Mouse (Mus musculus): ENCODE results near the gene Stx12. TPM values are rescaled to one million over a fixed set of nuclear protein-coding genes. Genes with fewer than 3 reads are reported as not detected.
"Not testable (repeated sequence)": the region's sequence is repeated elsewhere in the genome, so short reads cannot be mapped to it uniquely, and the experiment has no call there.

Stx12 gene
- polyA plus RNA-seq (2016; fragmentation: Nextera tagmentation; extraction: Ambion mirVana), result 61.1 and 62.8 TPM in 2 replicates

- Histone ChIP-seq H3K9ac (replicated peaks) (peak within 1 kb of the TSS; percentile 93), H3K9me3 (no peaks in the 10 kb centered on the region), H3K27ac (peak within 1 kb of the TSS; percentile 84), H3K36me3 (peaks cover 17% of the 10 kb centered on the region), H3K4me3 (replicated peaks) (peak within 1 kb of the TSS; percentile 96), H3K27me3 (no peaks in the 10 kb centered on the region), H3K4me1 (replicated peaks) (peaks cover 16% of the 10 kb centered on the region), H3K4me2 (peak within 1 kb of the TSS; percentile 91)
- peak; percentile 89 for ATAC-seq (ENCODE audit: insufficient number of reproducible peaks, insufficient read depth, low FRiP score, low TSS enrichment, low read depth)
- under 1% methylated on average over 72 of the region's 72 CpGs for WGBS
Observed at GRCm38 (mm10) chr4:132884064-132884843, at the start of gene Stx12. Gene Stx12, minus strand, starts transcription at chr4:132884509.

GRCm38 (mm10) chr4:132932752-132933404 lies 48.6 kb upstream of the Stx12 start:
- Histone ChIP-seq H3K9ac (replicated peaks) (no peak overlapping the region), H3K36me3 (no peaks in the 10 kb centered on the region), H3K27ac (no peak overlapping the region), H3K4me1 (replicated peaks) (peaks cover 8% of the 10 kb centered on the region), H3K9me3 (no peaks in the 10 kb centered on the region), H3K4me2 (no peak overlapping the region), H3K27me3 (no peaks in the 10 kb centered on the region), H3K4me3 (replicated peaks) (no peak overlapping the region)
- WGBS, result 80% methylated on average over 4 of the region's 4 CpGs
- ATAC-seq (ENCODE audit: insufficient number of reproducible peaks, insufficient read depth, low FRiP score, low TSS enrichment, low read depth), result no peak

GRCm38 (mm10) chr4:132930784-132931183 lies 46.5 kb upstream of the Stx12 start:
- Histone ChIP-seq H3K9me3 (no peaks in the 10 kb centered on the region), H3K27ac (no peak overlapping the region), H3K36me3 (no peaks in the 10 kb centered on the region), H3K4me1 (replicated peaks) (0 out of 2 replicates have a peak, but pooled peaks cover 4% of the 10 kb centered on the region), H3K27me3 (no peaks in the 10 kb centered on the region), H3K4me3 (replicated peaks) (no peak overlapping the region), H3K9ac (replicated peaks) (no peak overlapping the region), H3K4me2 (no peak overlapping the region; the same call in 1 of the 2 replicates)
- WGBS, result 8% methylated on average over 8 of the region's 8 CpGs
- no peak for ATAC-seq (ENCODE audit: insufficient number of reproducible peaks, insufficient read depth, low FRiP score, low TSS enrichment, low read depth)

DNA sequence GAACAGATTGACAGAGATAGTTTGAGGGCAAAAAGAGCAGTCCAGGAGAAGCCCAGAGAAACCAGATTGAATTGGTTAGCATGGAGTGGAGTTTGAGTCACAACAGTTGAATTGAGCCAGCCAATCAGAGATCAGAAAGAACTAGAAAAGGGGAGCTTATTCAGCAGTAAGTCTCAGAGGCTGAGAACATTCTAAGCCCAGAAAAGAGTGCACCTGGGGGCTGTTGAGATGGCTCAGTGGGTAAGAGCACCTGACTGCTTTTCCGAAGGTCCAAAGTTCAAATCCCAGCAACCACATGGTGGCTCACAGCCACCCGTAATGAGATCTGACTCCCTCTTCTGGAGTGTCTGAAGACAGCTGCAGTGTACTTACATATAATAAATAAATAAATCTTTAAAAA lies 42.2 kb upstream of the Stx12 start:
- H3K27me3 ChIP-seq; H3K9ac ChIP-seq (replicated peaks); H3K4me2 ChIP-seq; H3K36me3 ChIP-seq; H3K9me3 ChIP-seq; H3K27ac ChIP-seq; ATAC-seq (ENCODE audit: insufficient number of reproducible peaks, insufficient read depth, low FRiP score, low TSS enrichment, low read depth); H3K4me3 ChIP-seq (replicated peaks): not testable (repeated sequence)
- WGBS, result 65% methylated on average over 2 of the region's 2 CpGs
- H3K4me1 ChIP-seq (replicated peaks), result peaks cover 10% of the 10 kb centered on the region

GRCm38 (mm10) chr4:132922558-132923008 lies 38.3 kb upstream of the Stx12 start, which contains the start of gene Fam76a:
Gene Fam76a, minus strand, starts transcription at chr4:132922558.
- peak; percentile 98 for ATAC-seq (ENCODE audit: insufficient number of reproducible peaks, insufficient read depth, low FRiP score, low TSS enrichment, low read depth)
- Histone ChIP-seq H3K27me3 (no peaks in the 10 kb centered on the region), H3K4me3 (replicated peaks) (peak within 1 kb of the TSS; percentile 96), H3K4me1 (replicated peaks) (peaks cover 14% of the 10 kb centered on the region), H3K27ac (peak within 1 kb of the TSS; percentile 84), H3K9ac (replicated peaks) (peak within 1 kb of the TSS; percentile 85), H3K9me3 (no peaks in the 10 kb centered on the region), H3K36me3 (peaks cover 13% of the 10 kb centered on the region), H3K4me2 (peak within 1 kb of the TSS; percentile 80)
- under 1% methylated on average over 52 of the region's 53 CpGs for WGBS

DNA sequence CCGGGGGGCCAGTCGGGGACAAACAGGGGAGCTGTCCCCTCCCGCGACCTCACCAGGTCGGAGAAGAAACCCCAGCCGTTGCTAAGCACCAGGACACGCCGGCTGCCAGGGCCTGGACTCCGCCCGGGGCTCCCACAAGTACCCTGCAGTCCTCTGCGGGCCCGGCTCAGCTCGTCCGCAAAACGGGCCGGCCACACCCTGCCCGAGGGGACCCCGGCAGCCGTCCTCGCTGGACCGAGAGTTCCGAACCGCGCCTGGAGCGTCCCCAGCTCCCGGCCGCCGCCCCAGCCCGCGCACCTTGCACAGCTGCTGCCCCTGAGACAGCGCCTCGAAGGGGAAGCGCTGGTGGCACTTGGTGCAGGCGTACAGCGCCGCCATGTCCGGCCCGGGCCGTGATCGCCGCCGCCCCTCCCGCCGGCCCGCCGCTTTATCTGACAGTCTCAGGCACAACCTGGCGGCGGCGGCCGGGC lies 37.8 kb upstream of the Stx12 start:
- H3K4me1 ChIP-seq (replicated peaks), result peaks cover 14% of the 10 kb centered on the region
- H3K27ac ChIP-seq, result peak overlapping the region; percentile 74; the same call in 1 of the 2 replicates
- H3K4me3 ChIP-seq (replicated peaks), result peak overlapping the region; percentile 96
- H3K9ac ChIP-seq (replicated peaks), result peak overlapping the region; percentile 85
- H3K4me2 ChIP-seq, result peak overlapping the region; percentile 80
- 1% methylated on average over 50 of the region's 50 CpGs for WGBS
- peaks cover 17% of the 10 kb centered on the region for H3K36me3 ChIP-seq
- H3K27me3 ChIP-seq, result no peaks in the 10 kb centered on the region
- no peaks in the 10 kb centered on the region for H3K9me3 ChIP-seq
- ATAC-seq (ENCODE audit: insufficient number of reproducible peaks, insufficient read depth, low FRiP score, low TSS enrichment, low read depth), result peak; percentile 34; the same call in 1 of the 2 replicates

DNA sequence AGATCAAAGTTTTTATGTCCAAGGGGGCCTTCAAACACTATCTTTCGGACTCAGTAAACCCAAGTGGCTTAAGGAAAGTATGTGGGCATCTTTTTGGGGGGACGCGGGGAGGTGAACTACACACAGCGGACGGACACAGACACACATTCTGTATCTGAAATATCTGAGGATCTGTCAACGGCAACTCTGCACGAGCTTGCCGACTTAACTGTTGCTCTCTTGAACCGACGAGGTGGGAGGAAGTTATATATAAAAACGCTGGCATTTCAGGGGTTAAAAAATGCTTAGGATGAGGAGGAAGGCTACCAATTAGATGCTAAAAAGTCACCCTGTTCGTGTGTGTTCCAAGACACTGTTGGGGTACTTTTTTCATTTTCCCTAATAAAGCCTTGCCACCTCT lies 37.2 kb upstream of the Stx12 start:
- Histone ChIP-seq H3K27me3 (no peaks in the 10 kb centered on the region), H3K27ac (no peak overlapping the region)

GRCm38 (mm10) chr4:132920171-132920570 lies 35.9 kb upstream of the Stx12 start:
- Histone ChIP-seq H3K4me1 (replicated peaks) (peaks cover 14% of the 10 kb centered on the region), H3K27me3 (no peaks in the 10 kb centered on the region), H3K4me2 (no peak overlapping the region), H3K36me3 (peaks cover 32% of the 10 kb centered on the region), H3K27ac (no peak overlapping the region), H3K4me3 (replicated peaks) (no peak overlapping the region), H3K9ac (replicated peaks) (no peak overlapping the region), H3K9me3 (no peaks in the 10 kb centered on the region)
- no peak for ATAC-seq (ENCODE audit: insufficient number of reproducible peaks, insufficient read depth, low FRiP score, low TSS enrichment, low read depth)
- WGBS, result 90% methylated on average over 4 of the region's 4 CpGs

More for the DNA sequence above, 37.2 kb upstream of the Stx12 start:
- Histone ChIP-seq H3K9ac (replicated peaks) (peak overlapping the region; percentile 85; the same call in 1 of the 2 replicates), H3K9me3 (no peaks in the 10 kb centered on the region), H3K4me1 (replicated peaks) (peaks cover 14% of the 10 kb centered on the region), H3K4me3 (replicated peaks) (peak overlapping the region; percentile 96), H3K36me3 (peaks cover 20% of the 10 kb centered on the region), H3K4me2 (peak overlapping the region; percentile 80)
- ATAC-seq (ENCODE audit: insufficient number of reproducible peaks, insufficient read depth, low FRiP score, low TSS enrichment, low read depth), result no peak
- whole genome bisulfite sequencing, result 35% methylated on average over 12 of the region's 12 CpGs

DNA sequence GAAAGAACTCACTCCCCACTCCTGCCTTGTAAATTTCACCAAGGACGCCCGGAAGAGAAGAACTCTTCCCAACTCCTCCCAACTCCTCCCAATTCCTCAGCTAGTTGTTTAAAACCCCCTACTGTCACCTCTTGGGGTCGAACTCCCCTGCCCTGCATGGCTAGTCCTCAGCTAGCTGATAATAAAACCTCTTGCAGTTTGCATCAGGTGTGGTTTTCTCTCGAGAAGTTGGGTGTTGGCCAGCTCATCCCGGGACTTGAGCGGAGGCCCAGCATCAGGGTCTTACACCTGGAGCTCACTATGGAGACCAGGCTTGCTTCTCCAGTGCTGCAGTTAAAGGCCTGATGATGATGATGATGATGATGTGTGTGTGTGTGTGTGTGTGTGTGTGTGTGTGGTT lies 34.2 kb upstream of the Stx12 start:
- not testable (repeated sequence) for H3K27me3 ChIP-seq; H3K4me2 ChIP-seq; H3K27ac ChIP-seq; H3K9ac ChIP-seq (replicated peaks); H3K4me3 ChIP-seq (replicated peaks); ATAC-seq (ENCODE audit: insufficient number of reproducible peaks, insufficient read depth, low FRiP score, low TSS enrichment, low read depth); H3K9me3 ChIP-seq
- Histone ChIP-seq H3K4me1 (replicated peaks) (peaks cover 12% of the 10 kb centered on the region), H3K36me3 (peaks cover 48% of the 10 kb centered on the region)
- WGBS, result 80% methylated on average over 6 of the region's 6 CpGs

- H3K36me3 ChIP-seq, result peaks cover 84% of the 10 kb centered on the region
Observed at GRCm38 (mm10) chr4:132912156-132912555, 27.8 kb upstream of the Stx12 start.

DNA sequence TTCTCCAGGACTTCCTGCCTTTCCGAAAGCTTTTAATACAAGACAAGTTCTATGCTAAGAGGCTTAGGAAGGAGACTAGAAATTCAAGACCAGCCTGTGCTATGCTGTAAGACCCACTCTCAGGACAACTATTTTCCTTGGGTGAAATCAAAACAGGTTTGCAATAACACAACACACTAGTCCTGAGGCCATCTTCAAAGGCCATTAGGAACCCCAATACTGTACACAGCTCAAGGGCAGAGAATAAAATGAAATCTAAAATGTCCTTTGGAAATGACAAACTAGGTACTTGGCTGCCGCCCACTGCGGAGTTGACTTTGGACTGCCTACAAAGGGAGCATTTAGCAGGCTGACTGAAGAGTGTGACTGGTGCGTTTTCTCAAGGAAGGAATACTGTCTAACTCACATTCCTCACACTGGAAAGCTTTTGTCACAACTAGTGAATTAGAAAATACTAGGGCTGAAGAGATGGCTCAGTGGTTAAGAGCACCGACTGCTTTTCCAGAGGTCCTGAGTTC lies 21.6 kb upstream of the Stx12 start:
- Histone ChIP-seq H3K9ac (replicated peaks) (no peak overlapping the region), H3K36me3 (peaks cover 80% of the 10 kb centered on the region), H3K4me2 (no peak overlapping the region), H3K4me3 (replicated peaks) (no peak overlapping the region), H3K27me3 (no peaks in the 10 kb centered on the region), H3K9me3 (no peaks in the 10 kb centered on the region), H3K4me1 (replicated peaks) (no peaks in the 10 kb centered on the region), H3K27ac (no peak overlapping the region)
- ATAC-seq (ENCODE audit: insufficient number of reproducible peaks, insufficient read depth, low FRiP score, low TSS enrichment, low read depth), result no peak
- 94% methylated on average over 5 of the region's 5 CpGs for WGBS

More at GRCm38 (mm10) chr4:132912156-132912555, 27.8 kb upstream of the Stx12 start:
- H3K4me1 ChIP-seq (replicated peaks), result no peaks in the 10 kb centered on the region
- no peak overlapping the region for H3K9ac ChIP-seq (replicated peaks)
- no peaks in the 10 kb centered on the region for H3K9me3 ChIP-seq
- H3K27ac ChIP-seq, result no peak overlapping the region
- WGBS, result 88% methylated on average over 6 of the region's 6 CpGs
- no peaks in the 10 kb centered on the region for H3K27me3 ChIP-seq
- no peak for ATAC-seq (ENCODE audit: insufficient number of reproducible peaks, insufficient read depth, low FRiP score, low TSS enrichment, low read depth)
- no peak overlapping the region for H3K4me3 ChIP-seq (replicated peaks)
- H3K4me2 ChIP-seq, result no peak overlapping the region
